Mouse (Mus musculus) testis, adult 2 months (tissue): Measurements from ENCODE around the gene Bahcc1. TPM values are rescaled to one million over a fixed set of nuclear protein-coding genes. Genes with fewer than 3 reads are reported as not detected.

Source experiments
- H3K27ac ChIP-seq: fragments of 200-500 bp; 2 replicates; pipeline ENCODE4 v1.5.1; 2012; ENCODE audit warnings: low read depth, low read length; ENCODE audit not compliant: control insufficient read depth, insufficient read depth
- H3K27me3 ChIP-seq: fragments of 200-500 bp; 2 replicates; pipeline ENCODE4 v1.6.1; 2012; ENCODE audit warnings: mild to moderate bottlenecking, low read length, moderate library complexity; ENCODE audit not compliant: control insufficient read depth, insufficient read depth
- H3K36me3 ChIP-seq: fragments of 200-500 bp; 2 replicates; pipeline ENCODE4 v1.6.1; 2012; ENCODE audit warnings: mild to moderate bottlenecking, low read length; ENCODE audit not compliant: control insufficient read depth, insufficient read depth
- H3K4me1 ChIP-seq: fragments of 200-500 bp; 2 replicates; pipeline ENCODE4 v1.6.1; 2012; ENCODE audit warnings: low read length; ENCODE audit not compliant: control insufficient read depth, insufficient read depth
- H3K4me3 ChIP-seq: fragments of 200-500 bp; 2 replicates; pipeline ENCODE4 v1.5.1; 2012; ENCODE audit warnings: low read depth, mild to moderate bottlenecking, low read length, moderate library complexity, mixed read lengths; ENCODE audit not compliant: control insufficient read depth
- CTCF ChIP-seq: fragments of 200-500 bp; IDR thresholded peaks from 2 replicates; pipeline ENCODE4 v1.5.1; 2012; ENCODE audit warnings: low read depth, mild to moderate bottlenecking, inconsistent platforms, low read length, moderate library complexity; ENCODE audit not compliant: control insufficient read depth, insufficient read depth, insufficient replicate concordance
- POLR2A ChIP-seq: fragments of 200-500 bp; IDR thresholded peaks from 2 replicates; pipeline ENCODE4 v1.6.1; 2012; ENCODE audit warnings: low read depth, mild to moderate bottlenecking, inconsistent platforms, low read length, moderate library complexity; ENCODE audit not compliant: control insufficient read depth
- polyA plus RNA-seq: library from polyadenylated mRNA; depleted of rRNA; stranded (reverse); fragments of >200 nt; gene quantifications from 2 replicates; pipeline ENCODE4 v1.2.3, GENCODE M21; 2012

The Bahcc1 gene
- polyA plus RNA-seq, 1 experiment, result 2.9 TPM

GRCm38 (mm10) chr11:120252843-120253645 lies 20.3 kb downstream of the Bahcc1 start:
- H3K27ac ChIP-seq, result no peak overlapping the region
- no peak overlapping the region for H3K4me3 ChIP-seq
- H3K4me1 ChIP-seq, result peaks cover 10% of the 10 kb centered on the region
- H3K36me3 ChIP-seq, result no peaks in the 10 kb centered on the region
- no peak for TF ChIP-seq POLR2A
- no peak for TF ChIP-seq CTCF
- H3K27me3 ChIP-seq, result no peaks in the 10 kb centered on the region

GRCm38 (mm10) chr11:120253646-120254315 lies 21.0 kb downstream of the Bahcc1 start:
- Histone ChIP-seq H3K4me3 (no peak overlapping the region), H3K4me1 (peaks cover 10% of the 10 kb centered on the region), H3K36me3 (no peaks in the 10 kb centered on the region), H3K27ac (no peak overlapping the region), H3K27me3 (no peaks in the 10 kb centered on the region)
- TF ChIP-seq POLR2A, result no peak
- no peak for TF ChIP-seq CTCF

DNA sequence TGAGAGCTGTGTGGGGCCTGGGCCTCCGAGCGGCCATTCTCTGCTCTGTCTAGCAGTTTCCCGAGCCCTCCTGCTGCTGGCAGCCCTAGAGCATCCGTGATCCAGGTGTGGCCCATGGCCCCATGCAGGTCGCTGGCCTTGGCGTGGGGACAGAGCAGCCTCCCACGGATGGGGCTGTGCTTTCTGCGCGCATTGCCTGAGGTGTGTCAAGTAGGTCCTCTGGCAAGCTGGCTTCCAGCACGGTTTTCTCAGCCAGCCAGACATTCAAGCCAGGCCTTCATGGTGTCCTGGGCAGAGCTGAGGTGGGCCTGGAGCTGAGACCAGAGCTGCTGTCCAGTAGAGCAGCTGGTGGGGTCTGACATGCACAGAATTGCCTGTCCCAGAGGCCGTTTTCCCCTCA lies 21.7 kb downstream of the Bahcc1 start:
- H3K36me3 ChIP-seq, result no peaks in the 10 kb centered on the region

DNA sequence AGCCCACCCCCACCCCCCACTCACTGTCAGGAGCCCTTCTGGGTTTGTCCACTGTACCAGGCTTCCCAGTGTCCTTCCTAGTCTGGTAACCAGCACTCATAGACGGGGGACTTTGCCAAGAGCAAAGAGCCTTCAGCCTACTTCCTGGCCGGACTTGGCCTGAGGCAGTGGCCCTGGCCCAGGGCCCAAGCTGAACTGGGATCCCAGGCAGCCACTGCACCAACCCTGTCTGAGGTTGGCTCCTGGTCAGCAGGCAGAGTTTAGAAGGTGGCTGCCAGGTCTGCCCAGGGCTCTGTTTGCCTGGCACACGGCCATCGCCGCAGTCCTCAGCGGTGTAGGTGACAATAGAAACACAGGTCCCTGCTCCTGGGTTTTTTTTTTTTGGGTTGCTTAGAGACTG lies 22.3 kb downstream of the Bahcc1 start:
- H3K27ac ChIP-seq, result no peak overlapping the region
- no peak overlapping the region for H3K4me3 ChIP-seq
- H3K27me3 ChIP-seq, result no peaks in the 10 kb centered on the region
- TF ChIP-seq POLR2A, result no peak
- TF ChIP-seq CTCF, result no peak
- peaks cover 10% of the 10 kb centered on the region for H3K4me1 ChIP-seq
- no peaks in the 10 kb centered on the region for H3K36me3 ChIP-seq

More for the DNA sequence above, 21.7 kb downstream of the Bahcc1 start:
- no peak overlapping the region for H3K27ac ChIP-seq
- H3K4me3 ChIP-seq, result no peak overlapping the region
- TF ChIP-seq CTCF, result no peak
- TF ChIP-seq POLR2A, result no peak
- H3K4me1 ChIP-seq, result peaks cover 10% of the 10 kb centered on the region
- H3K27me3 ChIP-seq, result no peaks in the 10 kb centered on the region

DNA sequence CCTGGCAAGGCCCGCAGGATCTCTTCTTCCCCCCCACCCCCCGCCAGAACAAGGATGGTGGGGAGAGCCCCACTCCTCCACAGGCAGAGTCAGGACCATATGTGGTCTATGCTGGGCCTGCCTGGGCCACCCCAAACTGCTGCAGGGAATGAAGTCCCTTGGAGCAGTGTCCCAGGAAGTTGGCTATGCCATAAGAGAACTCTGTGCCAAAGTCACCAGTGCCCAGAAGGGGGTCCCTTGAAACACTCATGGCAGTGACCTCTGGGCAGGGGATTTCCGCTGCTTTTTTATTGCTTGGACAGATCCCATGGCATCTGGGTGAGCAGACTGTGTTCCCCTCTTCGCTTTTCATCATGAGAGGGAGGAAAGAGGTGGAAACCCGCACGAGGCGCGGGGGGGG lies 22.8 kb downstream of the Bahcc1 start:
- no peaks in the 10 kb centered on the region for H3K27me3 ChIP-seq
- H3K36me3 ChIP-seq, result no peaks in the 10 kb centered on the region
- H3K4me3 ChIP-seq, result no peak overlapping the region
- peaks cover 10% of the 10 kb centered on the region for H3K4me1 ChIP-seq
- no peak overlapping the region for H3K27ac ChIP-seq
- TF ChIP-seq CTCF, result no peak
- no peak for TF ChIP-seq POLR2A

GRCm38 (mm10) chr11:120256108-120256507 lies 23.4 kb downstream of the Bahcc1 start:
- no peak overlapping the region for H3K4me3 ChIP-seq
- peaks cover 10% of the 10 kb centered on the region for H3K4me1 ChIP-seq
- H3K27me3 ChIP-seq, result no peaks in the 10 kb centered on the region
- H3K36me3 ChIP-seq, result no peaks in the 10 kb centered on the region
- H3K27ac ChIP-seq, result no peak overlapping the region
- no peak for TF ChIP-seq CTCF
- no peak for TF ChIP-seq POLR2A

GRCm38 (mm10) chr11:120256543-120256942 lies 23.8 kb downstream of the Bahcc1 start:
- TF ChIP-seq POLR2A, result no peak
- TF ChIP-seq CTCF, result no peak
- Histone ChIP-seq H3K4me1 (peaks cover 8% of the 10 kb centered on the region), H3K27ac (no peak overlapping the region), H3K4me3 (no peak overlapping the region), H3K36me3 (no peaks in the 10 kb centered on the region), H3K27me3 (no peaks in the 10 kb centered on the region; the same call in 1 of the 2 replicates)
